ENCODE assay signal across 26 mouse cellular contexts in genomic region chr2:163777061-163777460, GRCm38 (mm10). TPM values are rescaled to one million over a fixed set of nuclear protein-coding genes. Genes with fewer than 3 reads are reported as not detected.
DNase-seq lines count a peak whose midpoint lies in the region; ATAC-seq and TF ChIP-seq lines count a peak whose summit lies in the region.
"Had no signal": no experiment of that assay in that cellular context is flagged by ENCODE, and none has a peak within 500 bp of the region (broad histone marks: within the 10 kb centered on the region; RNA-seq: fewer than 3 reads in every experiment).

No protein-coding gene starts in this region.

- ATAC-seq in midbrain, postnatal 0 days (ENCODE audit: low FRiP score), result no peak
- ATAC-seq: CD4-positive, CD25-positive, alpha-beta regulatory T cell, adult 4 months; forebrain, embryonic 13.5 days; forebrain, embryonic 15.5 days; forebrain, postnatal 0 days; Patski had no signal

- H3K36me3 ChIP-seq in midbrain, embryonic 10.5 days, result no peaks in the 10 kb centered on the region
- no peaks in the 10 kb centered on the region for H3K36me3 ChIP-seq in midbrain, postnatal 0 days (ENCODE audit: insufficient read depth, low read length)
- H3K36me3 ChIP-seq: embryonic facial prominence, embryonic 10.5 days; embryonic facial prominence, embryonic 12.5 days; forebrain, embryonic 15.5 days; G1E had no signal

- H3K4me3 ChIP-seq in midbrain, embryonic 10.5 days, result peak overlapping the region; percentile 6; the same call in 1 of the 2 replicates
- no peak overlapping the region for H3K4me3 ChIP-seq in midbrain, postnatal 0 days (ENCODE audit: low read depth, low read length)
- H3K4me3 ChIP-seq: embryonic facial prominence, embryonic 10.5 days; embryonic facial prominence, embryonic 12.5 days; forebrain, embryonic 13.5 days; forebrain, embryonic 15.5 days had no signal

- peak; percentile 14 for DNase-seq in embryo, embryonic 10 days (ENCODE audit: low spot score)
- DNase-seq in embryo, embryonic 11 days, result no peak
- DNase-seq in midbrain, embryonic 10.5 days (ENCODE audit: low spot score), result peak; percentile 28
- no peak for DNase-seq in midbrain, postnatal 0 days (ENCODE audit: low spot score)
- peak; percentile 15 for DNase-seq in R1 (ENCODE audit: low read depth, low spot score)
- peak; percentile 64 for DNase-seq in retina, postnatal 1 day
- no peak for DNase-seq in gastrocnemius, adult 8-10 months (ENCODE audit: low spot score in 2 of 2)
- DNase-seq: adrenal gland, adult 2 months; adrenal gland, postnatal 10 days; adrenal gland, postnatal 25 days; B cell, adult 2 months; cerebellum, adult 11 months; cerebellum, adult 18-20 months; cerebellum, adult 9-10 months; cerebellum, postnatal 10 days; cerebellum, postnatal 25 days; forebrain, postnatal 0 days had no signal

- H3K4me2 ChIP-seq in midbrain, postnatal 0 days (ENCODE audit: low read depth, low read length, poor library complexity, severe bottlenecking), result no peak overlapping the region
- H3K4me2 ChIP-seq: embryonic facial prominence, embryonic 12.5 days; forebrain, embryonic 13.5 days; forebrain, embryonic 15.5 days had no signal

- no peaks in the 10 kb centered on the region for H3K9me3 ChIP-seq in midbrain, embryonic 10.5 days (replicated peaks)
- H3K9me3 ChIP-seq in midbrain, postnatal 0 days (ENCODE audit: low read length), result no peaks in the 10 kb centered on the region
- H3K9me3 ChIP-seq: embryonic facial prominence, embryonic 10.5 days; embryonic facial prominence, embryonic 12.5 days; forebrain, embryonic 13.5 days; forebrain, embryonic 15.5 days; G1E had no signal

- peaks cover 98% of the 10 kb centered on the region for H3K27me3 ChIP-seq in midbrain, embryonic 10.5 days (ENCODE audit: low read depth, poor library complexity, severe bottlenecking)
- peaks cover 3% of the 10 kb centered on the region; the same call in 1 of the 2 replicates for H3K27me3 ChIP-seq in midbrain, postnatal 0 days (ENCODE audit: insufficient read depth, low read length)
- H3K27me3 ChIP-seq: embryonic facial prominence, embryonic 12.5 days; forebrain, embryonic 13.5 days; forebrain, embryonic 15.5 days had no signal

- TF ChIP-seq CTCF in midbrain, postnatal 0 days (IDR thresholded peaks at IDR 0.05), result no peak

- no peak overlapping the region for H3K9ac ChIP-seq in midbrain, postnatal 0 days (replicated peaks; ENCODE audit: low read length, poor library complexity, severe bottlenecking)
- H3K9ac ChIP-seq: embryonic facial prominence, embryonic 12.5 days; forebrain, embryonic 13.5 days; forebrain, embryonic 15.5 days; forebrain, postnatal 0 days had no signal

- peaks cover 35% of the 10 kb centered on the region for H3K4me1 ChIP-seq in midbrain, embryonic 10.5 days
- no peaks in the 10 kb centered on the region for H3K4me1 ChIP-seq in midbrain, postnatal 0 days (ENCODE audit: insufficient read depth, low read length)
- H3K4me1 ChIP-seq: embryonic facial prominence, embryonic 12.5 days; forebrain, embryonic 15.5 days had no signal

- H3K27ac ChIP-seq in midbrain, embryonic 10.5 days (replicated peaks), result no peak overlapping the region
- H3K27ac ChIP-seq in midbrain, postnatal 0 days (ENCODE audit: low read depth, low read length), result no peak overlapping the region
- H3K27ac ChIP-seq: embryonic facial prominence, embryonic 10.5 days; embryonic facial prominence, embryonic 12.5 days; forebrain, embryonic 13.5 days; forebrain, embryonic 15.5 days had no signal

- 0% methylated on average over 2 of the region's 2 CpGs for WGBS in midbrain, embryonic 10.5 days
- 9% methylated on average over 2 of the region's 2 CpGs for WGBS in midbrain, postnatal 0 days

RNA-seq across cellular contexts. Expression of gene Ada, which starts 27.0 kb away (rescaled TPM):
- 9.1 and 10.0 TPM in 2 replicates for polyA plus RNA-seq in midbrain, embryonic 10.5 days (2016; fragmentation: Nextera tagmentation; extraction: Ambion mirVana)
- 1.4 and 2.6 TPM in 2 replicates for total RNA-seq in midbrain, postnatal 0 days (2014; rRNA removed)
- 3.7 and 3.8 TPM in 2 replicates for polyA plus RNA-seq in midbrain, postnatal 0 days (2015; fragmentation: Nextera tagmentation; extraction: Ambion mirVana)
- 1 to 10 TPM in 1 of 4 experiments, under 1 TPM in 2, not detected in 1; 0.34 to 1.2 (median 0.62) TPM for total RNA-seq in gastrocnemius, adult 8-10 months (2022)

RNA-seq across cellular contexts. Expression of gene Ccn5, which starts 43.6 kb away (rescaled TPM):
- polyA plus RNA-seq in midbrain, embryonic 10.5 days (2016; fragmentation: Nextera tagmentation; extraction: Ambion mirVana), result 0.39 and 0.60 TPM in 2 replicates
- total RNA-seq in midbrain, postnatal 0 days (2014; rRNA removed), result 0.19 and 0.22 TPM in 2 replicates
- 0.32 and 0.69 TPM in 2 replicates for polyA plus RNA-seq in midbrain, postnatal 0 days (2015; fragmentation: Nextera tagmentation; extraction: Ambion mirVana)
- total RNA-seq in gastrocnemius, adult 8-10 months (2022), result 1 to 10 TPM in 2 of 4 experiments, under 1 TPM in 1, not detected in 1; 0.75 to 1.4 (median 1.3) TPM
- total RNA-seq: adrenal gland, postnatal 25 days; adrenal gland, postnatal 4 days; CH12.LX; forebrain, postnatal 0 days; G1E had no signal
- polyA plus RNA-seq: CD4-positive, CD25-positive, alpha-beta regulatory T cell, adult 4 months; G1E had no signal

Comparison
In these comparisons a context has a peak if more than half of its experiments do, and no peak if none do; other contexts are left out.
1. DNase-seq: peak in embryo, embryonic 10 days (single experiment), midbrain, embryonic 10.5 days (single experiment), R1 (single experiment) and retina, postnatal 1 day (single experiment); none in embryo, embryonic 11 days (single experiment), midbrain, postnatal 0 days (single experiment) and gastrocnemius, adult 8-10 months (0 of 2).